ENCODE assay signal across 15 mouse cellular contexts in the genomic region with DNA sequence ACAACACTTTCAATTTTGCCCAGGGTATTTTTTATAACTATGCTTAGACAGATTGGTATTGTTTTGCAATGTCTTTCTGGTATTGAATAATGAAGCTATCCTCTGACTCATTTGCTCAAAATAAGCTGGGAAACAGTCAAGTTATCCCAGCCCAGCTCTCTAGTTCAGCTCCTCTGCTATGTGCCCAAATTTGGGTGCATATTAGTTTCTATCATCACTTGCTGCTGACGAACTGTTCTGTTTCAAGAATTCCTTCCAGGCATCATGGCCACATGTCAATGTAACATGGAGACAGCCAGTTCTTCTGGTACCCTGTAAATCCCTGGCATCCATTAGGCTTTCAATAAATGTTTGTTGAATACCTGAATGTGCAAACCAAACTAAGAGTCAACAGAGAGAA.
"Had no signal": no experiment of that assay in that cellular context is flagged by ENCODE, and none has a peak within 500 bp of the region (broad histone marks: within the 10 kb centered on the region; RNA-seq: fewer than 3 reads in every experiment).

No protein-coding gene starts in this region.

- H3K4me1 ChIP-seq: limb, embryonic 10.5 days; limb, embryonic 13.5 days had no signal

- H3K36me3 ChIP-seq: limb, embryonic 10.5 days; limb, embryonic 13.5 days; lung, embryonic 15.5 days had no signal

- H3K27me3 ChIP-seq: limb, embryonic 13.5 days; lung, embryonic 15.5 days had no signal

- H3K9ac ChIP-seq: limb, embryonic 13.5 days; liver, embryonic 14.5 days; liver, postnatal 0 days; lung, embryonic 15.5 days had no signal

- H3K27ac ChIP-seq: kidney, postnatal 0 days; limb, embryonic 10.5 days; limb, embryonic 13.5 days; liver, embryonic 14.5 days; lung, embryonic 15.5 days; stomach, postnatal 0 days had no signal

- H3K4me3 ChIP-seq: limb, embryonic 10.5 days; limb, embryonic 13.5 days; lung, embryonic 15.5 days had no signal

- DNase-seq: kidney, postnatal 36 days; liver; liver, postnatal 0 days; lung, postnatal 10 days; lung, postnatal 4 days; midbrain, embryonic 14.5 days; thymus, adult 2 months; thymus, postnatal 14 days; thymus, postnatal 4 days had no signal
